Mouse (Mus musculus): ENCODE data around the gene St3gal6. TPM values are rescaled to one million over a fixed set of nuclear protein-coding genes. Genes with fewer than 3 reads are reported as not detected.

St3gal6 gene
- polyA plus RNA-seq, 1 experiment, result 0.34 TPM

DNA sequence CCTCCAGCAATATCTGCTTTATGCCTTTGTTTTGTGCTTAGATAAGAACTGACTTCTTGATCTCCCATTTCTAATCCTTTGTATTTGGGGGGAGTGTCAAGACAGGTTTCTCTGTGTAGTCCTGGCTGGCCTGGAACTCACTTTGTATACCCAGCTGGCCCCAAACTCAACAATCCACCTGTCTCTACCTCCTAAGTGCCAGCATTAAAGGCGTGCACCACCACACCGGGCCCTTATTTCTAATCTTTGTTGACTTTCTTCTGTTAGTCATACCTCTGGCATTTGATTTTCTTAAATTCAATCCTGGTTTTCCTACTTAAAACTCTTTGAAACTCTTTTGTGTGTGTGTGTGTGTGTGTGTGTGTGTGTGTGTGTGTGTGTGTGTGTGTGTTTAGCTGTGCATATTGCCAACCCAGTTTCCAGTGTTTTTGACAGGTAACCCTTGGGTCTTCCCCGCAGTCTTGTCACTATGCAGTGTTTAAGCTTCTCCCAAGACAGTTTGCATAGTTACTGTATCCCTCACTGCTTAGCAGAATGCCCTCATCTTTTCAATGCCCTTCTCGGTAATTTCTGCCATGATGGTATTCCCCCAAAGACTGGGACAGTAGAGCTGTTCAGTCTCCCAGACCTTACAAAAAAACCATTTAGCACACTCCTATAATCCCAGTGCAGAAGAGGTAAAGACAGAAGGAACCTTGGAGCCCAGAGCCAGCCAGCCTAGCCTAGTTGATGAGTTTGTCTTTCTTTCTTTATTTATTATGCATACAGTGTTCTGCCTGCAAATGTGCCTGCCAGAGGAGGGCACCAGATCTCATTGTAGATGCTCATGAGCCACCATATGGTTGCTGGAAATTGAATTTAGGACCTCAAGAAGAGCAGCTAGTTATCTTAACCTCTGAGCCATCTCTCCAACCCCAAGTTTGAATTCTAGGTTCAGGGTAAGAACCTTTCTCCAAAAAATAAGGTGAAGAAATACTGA, 77.5 kb downstream of the St3gal6 start:
- no peaks in the 10 kb centered on the region for H3K79me2 ChIP-seq (ENCODE audit: control insufficient read depth, insufficient read depth)
- H3K27me3 ChIP-seq (ENCODE audit: control insufficient read depth, insufficient read depth, insufficient read length), result no peaks in the 10 kb centered on the region
- peaks cover 61% of the 10 kb centered on the region for H3K36me3 ChIP-seq (ENCODE audit: control insufficient read depth, insufficient read depth)
- TF ChIP-seq USF1 (IDR thresholded peaks at IDR 0.05; ENCODE audit: low read depth), result no peak
- no peak for TF ChIP-seq MYOG (IDR thresholded peaks at IDR 0.05; ENCODE audit: control insufficient read depth, extremely low read depth, insufficient read length)
- no peak for TF ChIP-seq MYOD1 (IDR thresholded peaks at IDR 0.05; ENCODE audit: control insufficient read depth, insufficient read length, low read depth)
- TF ChIP-seq MAX (IDR thresholded peaks at IDR 0.05), result no peak
- no peak for TF ChIP-seq CTCF (IDR thresholded peaks at IDR 0.05; ENCODE audit: control insufficient read depth, insufficient read depth, insufficient read length)
- TF ChIP-seq CEBPB (IDR thresholded peaks at IDR 0.05; ENCODE audit: low read depth), result no peak
- TF ChIP-seq FOSL1 (IDR thresholded peaks at IDR 0.05; ENCODE audit: insufficient read depth, low read length, poor library complexity, severe bottlenecking), result no peak
- peaks cover 2% of the 10 kb centered on the region for H3K79me3 ChIP-seq (ENCODE audit: low read depth)
- no peak overlapping the region for H3ac ChIP-seq (ENCODE audit: control insufficient read depth, insufficient read length, low read depth)
- no peak overlapping the region for H3K4me3 ChIP-seq (ENCODE audit: insufficient read depth, poor library complexity, severe bottlenecking)

DNA sequence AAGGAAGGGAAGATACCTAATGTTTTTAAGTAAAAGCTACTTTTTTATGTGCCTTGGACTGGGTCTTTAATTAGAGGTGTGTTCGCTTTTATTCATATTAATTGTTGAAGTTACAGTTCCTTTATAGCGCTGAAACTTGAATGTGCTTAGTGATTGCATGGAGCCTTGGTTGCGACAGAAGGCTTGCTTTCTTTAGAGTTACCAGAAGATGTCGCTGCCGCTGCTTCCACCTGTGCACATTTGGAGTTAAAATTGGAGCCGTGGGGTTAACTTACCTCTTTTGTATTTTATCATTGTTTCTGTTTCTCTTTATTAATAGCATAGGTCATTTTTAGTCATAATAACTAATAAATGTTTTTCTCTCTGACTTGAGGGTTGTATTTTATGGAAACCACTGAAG, 79.3 kb downstream of the St3gal6 start:
- H3K4me3 ChIP-seq (ENCODE audit: insufficient read depth, poor library complexity, severe bottlenecking), result no peak overlapping the region
- H3K36me3 ChIP-seq (ENCODE audit: control insufficient read depth, insufficient read depth), result peaks cover 48% of the 10 kb centered on the region
- H3K79me2 ChIP-seq (ENCODE audit: control insufficient read depth, insufficient read depth), result peaks cover 13% of the 10 kb centered on the region
- no peaks in the 10 kb centered on the region for H3K27me3 ChIP-seq (ENCODE audit: control insufficient read depth, insufficient read depth, insufficient read length)
- TF ChIP-seq MYOG (IDR thresholded peaks at IDR 0.05; ENCODE audit: control insufficient read depth, extremely low read depth, insufficient read length) (no peak), CEBPB (IDR thresholded peaks at IDR 0.05; ENCODE audit: low read depth) (no peak), CTCF (IDR thresholded peaks at IDR 0.05; ENCODE audit: control insufficient read depth, insufficient read depth, insufficient read length) (no peak), FOSL1 (IDR thresholded peaks at IDR 0.05; ENCODE audit: insufficient read depth, low read length, poor library complexity, severe bottlenecking) (no peak), MYOD1 (IDR thresholded peaks at IDR 0.05; ENCODE audit: control insufficient read depth, insufficient read length, low read depth) (no peak), MAX (IDR thresholded peaks at IDR 0.05) (no peak), USF1 (IDR thresholded peaks at IDR 0.05; ENCODE audit: low read depth) (no peak)
- H3ac ChIP-seq (ENCODE audit: control insufficient read depth, insufficient read length, low read depth), result no peak overlapping the region
- H3K79me3 ChIP-seq (ENCODE audit: low read depth), result peaks cover 2% of the 10 kb centered on the region

DNA sequence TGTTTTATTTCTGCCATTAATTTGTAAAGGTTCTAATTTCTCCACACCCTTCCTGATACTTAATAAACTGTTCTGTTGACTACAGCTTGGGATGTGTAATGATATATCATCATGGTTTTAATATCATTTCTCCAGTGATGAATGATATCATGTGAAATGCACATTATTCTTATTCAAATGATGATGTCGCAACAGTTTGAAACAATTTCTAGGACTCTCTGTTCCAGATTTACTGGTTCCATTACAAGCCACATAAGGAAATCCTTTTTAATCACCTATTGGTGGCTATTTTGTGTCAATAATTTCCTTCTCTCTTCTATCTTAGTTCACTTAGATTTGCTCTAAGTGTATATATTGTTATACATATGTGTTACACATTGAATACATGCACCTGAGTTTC, 91.7 kb downstream of the St3gal6 start:
- Histone ChIP-seq H3K27me3 (ENCODE audit: control insufficient read depth, insufficient read depth, insufficient read length) (no peaks in the 10 kb centered on the region), H3K4me3 (ENCODE audit: insufficient read depth, poor library complexity, severe bottlenecking) (no peak overlapping the region), H3ac (ENCODE audit: control insufficient read depth, insufficient read length, low read depth) (no peak overlapping the region)

DNA sequence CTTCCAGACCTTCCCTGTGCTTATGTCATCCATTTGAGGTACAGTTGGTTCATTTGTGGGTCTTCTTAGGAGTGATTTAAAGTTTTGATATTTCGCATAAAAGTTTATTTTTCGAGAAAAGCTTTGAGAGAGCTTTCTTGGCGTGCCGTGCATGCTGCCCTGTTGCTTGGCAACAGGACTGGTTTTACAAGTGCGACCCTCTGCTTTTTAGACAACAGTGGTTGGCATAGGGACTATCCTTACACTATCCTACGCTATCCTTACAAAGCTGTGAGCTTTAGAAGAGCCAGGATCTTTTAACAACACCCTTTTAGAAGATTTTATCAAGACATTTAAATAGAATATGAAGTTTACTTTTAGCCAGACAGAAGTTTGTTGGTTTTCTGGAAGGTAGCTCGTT, 93.8 kb downstream of the St3gal6 start:
- Histone ChIP-seq H3ac (ENCODE audit: control insufficient read depth, insufficient read length, low read depth) (no peak overlapping the region), H3K79me3 (ENCODE audit: low read depth) (peaks cover 41% of the 10 kb centered on the region), H3K27me3 (ENCODE audit: control insufficient read depth, insufficient read depth, insufficient read length) (no peaks in the 10 kb centered on the region), H3K79me2 (ENCODE audit: control insufficient read depth, insufficient read depth) (peaks cover 86% of the 10 kb centered on the region), H3K4me3 (ENCODE audit: insufficient read depth, poor library complexity, severe bottlenecking) (no peak overlapping the region), H3K36me3 (ENCODE audit: control insufficient read depth, insufficient read depth) (peaks cover 36% of the 10 kb centered on the region)
- TF ChIP-seq MYOG (IDR thresholded peaks at IDR 0.05; ENCODE audit: control insufficient read depth, extremely low read depth, insufficient read length) (no peak), MAX (IDR thresholded peaks at IDR 0.05) (no peak), FOSL1 (IDR thresholded peaks at IDR 0.05; ENCODE audit: insufficient read depth, low read length, poor library complexity, severe bottlenecking) (no peak), CTCF (IDR thresholded peaks at IDR 0.05; ENCODE audit: control insufficient read depth, insufficient read depth, insufficient read length) (no peak), USF1 (IDR thresholded peaks at IDR 0.05; ENCODE audit: low read depth) (no peak), MYOD1 (IDR thresholded peaks at IDR 0.05; ENCODE audit: control insufficient read depth, insufficient read length, low read depth) (no peak), CEBPB (IDR thresholded peaks at IDR 0.05; ENCODE audit: low read depth) (no peak)

More for the DNA sequence above, 91.7 kb downstream of the St3gal6 start:
- TF ChIP-seq MYOD1 (IDR thresholded peaks at IDR 0.05; ENCODE audit: control insufficient read depth, insufficient read length, low read depth), result no peak
- no peak for TF ChIP-seq USF1 (IDR thresholded peaks at IDR 0.05; ENCODE audit: low read depth)
- TF ChIP-seq CEBPB (IDR thresholded peaks at IDR 0.05; ENCODE audit: low read depth), result peak; percentile 68
- TF ChIP-seq CTCF (IDR thresholded peaks at IDR 0.05; ENCODE audit: control insufficient read depth, insufficient read depth, insufficient read length), result no peak
- H3K79me2 ChIP-seq (ENCODE audit: control insufficient read depth, insufficient read depth), result peaks cover 75% of the 10 kb centered on the region
- peaks cover 48% of the 10 kb centered on the region for H3K36me3 ChIP-seq (ENCODE audit: control insufficient read depth, insufficient read depth)
- peaks cover 35% of the 10 kb centered on the region for H3K79me3 ChIP-seq (ENCODE audit: low read depth)

DNA sequence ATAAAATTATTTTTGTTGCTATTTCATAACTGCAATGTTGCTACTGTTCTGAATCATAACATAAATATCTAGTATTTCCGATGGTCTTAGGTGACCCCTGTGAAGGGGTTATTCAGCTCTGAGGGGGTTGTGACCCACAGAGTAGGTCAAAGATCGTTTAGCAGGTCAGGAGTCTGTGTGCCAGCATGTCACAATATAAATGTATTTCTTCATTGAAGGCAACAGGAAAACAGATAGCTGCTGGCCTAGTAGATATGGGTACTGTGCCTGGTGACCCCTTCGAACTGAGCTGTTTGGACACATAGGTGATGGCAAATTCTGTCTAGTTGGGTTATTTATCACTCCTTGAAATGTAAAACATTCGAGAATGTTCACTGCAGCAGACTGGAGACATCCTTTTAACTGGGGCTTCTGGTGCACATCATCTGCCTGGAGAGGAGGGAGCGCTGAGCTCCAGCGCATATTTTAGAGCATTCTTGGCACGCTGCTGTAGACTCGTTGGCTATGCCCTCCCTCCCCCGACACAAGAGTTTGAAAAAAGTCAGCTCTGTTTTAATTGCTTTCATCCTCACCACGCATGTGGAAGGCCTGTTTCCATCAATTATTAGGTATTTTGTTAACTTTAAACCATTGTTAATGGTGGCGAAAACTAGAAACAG, 102.2 kb downstream of the St3gal6 start:
- TF ChIP-seq CTCF (IDR thresholded peaks at IDR 0.05; ENCODE audit: control insufficient read depth, insufficient read depth, insufficient read length), result no peak
- TF ChIP-seq MYOG (IDR thresholded peaks at IDR 0.05; ENCODE audit: control insufficient read depth, extremely low read depth, insufficient read length), result no peak
- no peak for TF ChIP-seq CEBPB (IDR thresholded peaks at IDR 0.05; ENCODE audit: low read depth)
- TF ChIP-seq FOSL1 (IDR thresholded peaks at IDR 0.05; ENCODE audit: insufficient read depth, low read length, poor library complexity, severe bottlenecking), result no peak
- no peak for TF ChIP-seq USF1 (IDR thresholded peaks at IDR 0.05; ENCODE audit: low read depth)
- TF ChIP-seq MYOD1 (IDR thresholded peaks at IDR 0.05; ENCODE audit: control insufficient read depth, insufficient read length, low read depth), result no peak
- TF ChIP-seq MAX (IDR thresholded peaks at IDR 0.05), result no peak
- Histone ChIP-seq H3K36me3 (ENCODE audit: control insufficient read depth, insufficient read depth) (peaks cover 23% of the 10 kb centered on the region), H3K79me3 (ENCODE audit: low read depth) (peaks cover 69% of the 10 kb centered on the region), H3K79me2 (ENCODE audit: control insufficient read depth, insufficient read depth) (peaks cover 83% of the 10 kb centered on the region), H3K27me3 (ENCODE audit: control insufficient read depth, insufficient read depth, insufficient read length) (no peaks in the 10 kb centered on the region), H3ac (ENCODE audit: control insufficient read depth, insufficient read length, low read depth) (no peak overlapping the region), H3K4me3 (ENCODE audit: insufficient read depth, poor library complexity, severe bottlenecking) (no peak overlapping the region)

Other genes with a start within 250 kb of the St3gal6 start
- gene Dcbld2, start 115.8 kb downstream of the St3gal6 start, polyA plus RNA-seq (2012; fragmentation: generic; extraction: Trizol), result 14.1 TPM
- gene Gm813, start 92.7 kb upstream of the St3gal6 start, polyA plus RNA-seq (2012; fragmentation: generic; extraction: Trizol), result not detected
- gene E330017A01Rik, start 114.5 kb upstream of the St3gal6 start, polyA plus RNA-seq (2012; fragmentation: generic; extraction: Trizol), result not detected
- 9.8 TPM for gene Cpox, start 146.0 kb upstream of the St3gal6 start, polyA plus RNA-seq (2012; fragmentation: generic; extraction: Trizol)
- not detected for gene Gpr15, start 194.8 kb upstream of the St3gal6 start, polyA plus RNA-seq (2012; fragmentation: generic; extraction: Trizol)
- gene Cldnd1, start 203.7 kb upstream of the St3gal6 start, polyA plus RNA-seq (2012; fragmentation: generic; extraction: Trizol), result 69.6 TPM
- not detected for gene Olfr172, start 238.9 kb upstream of the St3gal6 start, polyA plus RNA-seq (2012; fragmentation: generic; extraction: Trizol)